Mouse (Mus musculus) myocyte (in vitro differentiated cells): ENCODE data around the gene Bbs2.

Experiments
- CEBPB ChIP-seq: IDR thresholded peaks from 2 replicates; pipeline ENCODE4 v1.6.1; 2011; ENCODE audit warnings: mild to moderate bottlenecking, moderate library complexity; ENCODE audit not compliant: poor library complexity, insufficient read depth, severe bottlenecking
- MAX ChIP-seq: IDR thresholded peaks from one replicate; pipeline ENCODE4 v1.6.1; 2011; ENCODE audit warnings: low read depth, mild to moderate bottlenecking, control low read depth
- MYOG ChIP-seq, 3 experiments: IDR thresholded peaks; one replicate each; pipeline ENCODE4 v1.6.1; 2011; ENCODE audit warnings: control low read depth in 2 of 3, low read depth in 2 of 3, mild to moderate bottlenecking in 2 of 3; ENCODE audit not compliant: insufficient read length in 2 of 3, control insufficient read depth in 1 of 3, insufficient read depth in 1 of 3
- POLR2A ChIP-seq: IDR thresholded peaks from one replicate; pipeline ENCODE4 v1.6.1; 2011; ENCODE audit warnings: low read depth, mild to moderate bottlenecking, control low read depth, moderate library complexity; ENCODE audit not compliant: insufficient read length
- POLR2AphosphoS2 ChIP-seq: IDR thresholded peaks from one replicate; pipeline ENCODE4 v1.6.1; 2011; ENCODE audit warnings: low read depth, control low read depth; ENCODE audit not compliant: insufficient read length
- REST ChIP-seq: IDR thresholded peaks from one replicate; pipeline ENCODE4 v1.6.1; 2011; ENCODE audit warnings: mild to moderate bottlenecking, control low read depth, moderate library complexity; ENCODE audit not compliant: insufficient read depth, insufficient read length
- SRF ChIP-seq: IDR thresholded peaks from one replicate; pipeline ENCODE4 v1.6.1; 2011; ENCODE audit warnings: low read depth; ENCODE audit not compliant: control insufficient read depth, insufficient read length
- TCF12 ChIP-seq: IDR thresholded peaks from one replicate; pipeline ENCODE4 v1.6.1; 2011; ENCODE audit warnings: mild to moderate bottlenecking, control low read depth; ENCODE audit not compliant: poor library complexity, insufficient read depth, severe bottlenecking

- TF ChIP-seq POLR2A, result no peak
- TF ChIP-seq POLR2AphosphoS2, result no peak
- TF ChIP-seq MAX, result no peak
- no peak for TF ChIP-seq SRF
- no peak for TF ChIP-seq CEBPB
- no peak for TF ChIP-seq TCF12
- no peak for TF ChIP-seq MYOG (IDR thresholded peaks at IDR 0.05; ENCODE audit: control insufficient read depth in 1 of 3, insufficient read depth in 1 of 3, insufficient read length in 2 of 3, low read depth in 2 of 3)
- TF ChIP-seq REST, result no peak
Measured at GRCm38 (mm10) chr8:94076461-94077192, 22.1 kb downstream of the Bbs2 start.
